Mouse (Mus musculus): ENCODE measurements at regions not wholly inside any gene's neighbourhood (a gene's known extent, or its start where the extent isn't known, plus 50 kb on each side); places are given as distances from the start of the nearest gene placed in this dataset.

- DNase-seq: no peak
Observed at GRCm38 (mm10) chr5:106392213-106392612, 65.8 kb downstream of the Barhl2 start.

GRCm38 (mm10) chr5:106386621-106387020 lies 71.3 kb downstream of the Barhl2 start:
- DNase-seq: no peak

GRCm38 (mm10) chr5:106385838-106386237 lies 72.1 kb downstream of the Barhl2 start:
- no peak for DNase-seq

- DNase-seq: no peak
Observed at GRCm38 (mm10) chr5:106385219-106385618, 72.7 kb downstream of the Barhl2 start.

GRCm38 (mm10) chr5:106384138-106384770 lies 73.7 kb downstream of the Barhl2 start:
- DNase-seq: no peak

- DNase-seq: peak; percentile 22 to 46
Observed at GRCm38 (mm10) chr5:106381919-106382318, 76.0 kb downstream of the Barhl2 start.

GRCm38 (mm10) chr5:106380631-106381285 lies 77.2 kb downstream of the Barhl2 start:
- DNase-seq: no peak

GRCm38 (mm10) chr5:106376781-106377525 lies 81.0 kb downstream of the Barhl2 start:
- no peak for DNase-seq

- no peak for DNase-seq
Observed at GRCm38 (mm10) chr5:106367831-106368230, 90.1 kb downstream of the Barhl2 start.

- DNase-seq: no peak
Observed at GRCm38 (mm10) chr5:106367312-106367711, 90.7 kb downstream of the Barhl2 start.

- no peak for DNase-seq
Observed at GRCm38 (mm10) chr5:106366006-106366405, 92.0 kb downstream of the Barhl2 start.

- DNase-seq: no peak
Observed at GRCm38 (mm10) chr5:106365094-106365493, 92.9 kb downstream of the Barhl2 start.

GRCm38 (mm10) chr5:106351348-106351747 lies 106.6 kb downstream of the Barhl2 start:
- DNase-seq: no peak

GRCm38 (mm10) chr5:106349851-106350515 lies 108.0 kb downstream of the Barhl2 start:
- no peak for DNase-seq

GRCm38 (mm10) chr5:106344308-106344707 lies 113.7 kb downstream of the Barhl2 start:
- no peak for DNase-seq

GRCm38 (mm10) chr5:106343601-106344000 lies 114.4 kb downstream of the Barhl2 start:
- no peak for DNase-seq

GRCm38 (mm10) chr5:106341361-106341760 lies 116.6 kb downstream of the Barhl2 start:
- DNase-seq: no peak

GRCm38 (mm10) chr5:106335639-106336038 lies 122.3 kb downstream of the Barhl2 start:
- no peak for DNase-seq

- DNase-seq: no peak
Observed at GRCm38 (mm10) chr5:106327592-106328150, 130.3 kb downstream of the Barhl2 start.

- DNase-seq: no peak
Observed at GRCm38 (mm10) chr5:106322574-106323215, 135.3 kb downstream of the Barhl2 start.

- no peak for DNase-seq
Observed at GRCm38 (mm10) chr5:106321426-106321825, 136.5 kb downstream of the Barhl2 start.

- DNase-seq: no peak
Observed at GRCm38 (mm10) chr5:106321023-106321422, 136.9 kb downstream of the Barhl2 start.
